Mouse (Mus musculus): ENCODE measurements around the gene Anapc15. TPM values are rescaled to one million over a fixed set of nuclear protein-coding genes. Genes with fewer than 3 reads are reported as not detected.

Gene Anapc15
- polyA plus RNA-seq, 2 experiments = 60.5 to 68.9 TPM

- no peaks in the 10 kb centered on the region for H3K36me3 ChIP-seq (ENCODE audit: control insufficient read depth, insufficient read depth, low read length)
- H3K4me3 ChIP-seq (replicated peaks; ENCODE audit: low read length) = no peak overlapping the region
- WGBS = 82% methylated on average over 6 of the region's 6 CpGs
- H3K9ac ChIP-seq (ENCODE audit: low read depth, low read length, severe bottlenecking) = no peak overlapping the region
- H3K4me1 ChIP-seq (ENCODE audit: control insufficient read depth, insufficient read depth, low read length) = no peaks in the 10 kb centered on the region
- no peak for TF ChIP-seq POLR2A (IDR thresholded peaks at IDR 0.05; ENCODE audit: borderline replicate concordance, extremely low read depth, insufficient read depth, insufficient read length)
- no peak overlapping the region for H3K27ac ChIP-seq (replicated peaks; ENCODE audit: low read depth, low read length)
- no peak overlapping the region for H3K4me2 ChIP-seq (replicated peaks; ENCODE audit: low read depth, low read length, severe bottlenecking)
- no peak for ATAC-seq (ENCODE audit: low FRiP score, low read depth)
- no peaks in the 10 kb centered on the region for H3K9me3 ChIP-seq (ENCODE audit: control insufficient read depth, low read length)
- DNase-seq (ENCODE audit: low spot score) = no peak
- no peaks in the 10 kb centered on the region for H3K27me3 ChIP-seq (ENCODE audit: control insufficient read depth, insufficient read depth, low read length)
These were observed 22.8 kb downstream of the Anapc15 start for GRCm38 (mm10) chr7:101886274-101886673.

DNA sequence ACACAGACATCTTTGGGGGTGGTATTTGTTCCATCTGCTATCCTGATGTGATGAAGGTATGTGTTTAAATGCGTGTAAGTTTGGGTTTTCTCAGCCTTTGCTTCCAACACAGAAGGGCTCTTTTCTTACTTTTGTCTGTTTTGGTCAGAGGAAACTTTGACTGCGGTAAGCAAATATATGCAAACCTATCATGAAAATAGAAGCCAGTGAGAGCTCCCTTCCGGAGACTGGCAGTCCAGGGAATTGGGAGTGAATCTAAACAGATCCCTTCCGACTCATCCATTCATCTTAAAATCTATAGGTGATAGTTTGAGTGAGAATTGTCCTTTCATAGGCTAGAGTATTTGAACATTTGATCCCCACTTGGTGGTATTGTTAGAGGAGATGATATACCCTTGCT, 24.9 kb downstream of the Anapc15 start:
- Histone ChIP-seq H3K9me3 (ENCODE audit: control insufficient read depth, low read length) (no peaks in the 10 kb centered on the region), H3K4me1 (ENCODE audit: control insufficient read depth, insufficient read depth, low read length) (no peaks in the 10 kb centered on the region), H3K4me2 (replicated peaks; ENCODE audit: low read depth, low read length, severe bottlenecking) (no peak overlapping the region), H3K27me3 (ENCODE audit: control insufficient read depth, insufficient read depth, low read length) (no peaks in the 10 kb centered on the region), H3K27ac (replicated peaks; ENCODE audit: low read depth, low read length) (no peak overlapping the region), H3K4me3 (replicated peaks; ENCODE audit: low read length) (no peak overlapping the region), H3K36me3 (ENCODE audit: control insufficient read depth, insufficient read depth, low read length) (no peaks in the 10 kb centered on the region), H3K9ac (ENCODE audit: low read depth, low read length, severe bottlenecking) (no peak overlapping the region)
- ATAC-seq (ENCODE audit: low FRiP score, low read depth) (no peak), DNase-seq (ENCODE audit: low spot score) (no peak)
- TF ChIP-seq POLR2A (IDR thresholded peaks at IDR 0.05; ENCODE audit: borderline replicate concordance, extremely low read depth, insufficient read depth, insufficient read length) = no peak
- 84% methylated on average over 4 of the region's 4 CpGs for whole genome bisulfite sequencing

- peaks cover 9% of the 10 kb centered on the region; the same call in 1 of the 2 replicates for H3K36me3 ChIP-seq (ENCODE audit: control insufficient read depth, insufficient read depth, low read length)
- H3K9me3 ChIP-seq (ENCODE audit: control insufficient read depth, low read length) = no peaks in the 10 kb centered on the region
- peak overlapping the region; percentile 35 for H3K4me2 ChIP-seq (replicated peaks; ENCODE audit: low read depth, low read length, severe bottlenecking)
- no peaks in the 10 kb centered on the region for H3K27me3 ChIP-seq (ENCODE audit: control insufficient read depth, insufficient read depth, low read length)
- peaks cover 3% of the 10 kb centered on the region; the same call in 1 of the 2 replicates for H3K4me1 ChIP-seq (ENCODE audit: control insufficient read depth, insufficient read depth, low read length)
- peak overlapping the region; percentile 46 for H3K9ac ChIP-seq (ENCODE audit: low read depth, low read length, severe bottlenecking)
- ATAC-seq (ENCODE audit: low FRiP score, low read depth) (no peak), DNase-seq (ENCODE audit: low spot score) (no peak)
- 0 out of 2 replicates have a peak, but pooled peaks have one; percentile 42 for TF ChIP-seq POLR2A (IDR thresholded peaks at IDR 0.05; ENCODE audit: borderline replicate concordance, extremely low read depth, insufficient read depth, insufficient read length)
- 37% methylated on average over 9 of the region's 9 CpGs for WGBS
- peak overlapping the region; percentile 87; the same call in 1 of the 2 replicates for H3K27ac ChIP-seq (replicated peaks; ENCODE audit: low read depth, low read length)
- peak overlapping the region; percentile 59 for H3K4me3 ChIP-seq (replicated peaks; ENCODE audit: low read length)
These were observed 32.2 kb downstream of the Anapc15 start for GRCm38 (mm10) chr7:101895695-101896094.

- Histone ChIP-seq H3K36me3 (ENCODE audit: control insufficient read depth, insufficient read depth, low read length) (peaks cover 9% of the 10 kb centered on the region; the same call in 1 of the 2 replicates), H3K27me3 (ENCODE audit: control insufficient read depth, insufficient read depth, low read length) (no peaks in the 10 kb centered on the region), H3K9ac (ENCODE audit: low read depth, low read length, severe bottlenecking) (peak overlapping the region; percentile 55), H3K4me3 (replicated peaks; ENCODE audit: low read length) (peak overlapping the region; percentile 59), H3K9me3 (ENCODE audit: control insufficient read depth, low read length) (no peaks in the 10 kb centered on the region), H3K27ac (replicated peaks; ENCODE audit: low read depth, low read length) (peak overlapping the region; percentile 87), H3K4me2 (replicated peaks; ENCODE audit: low read depth, low read length, severe bottlenecking) (peak overlapping the region; percentile 55), H3K4me1 (ENCODE audit: control insufficient read depth, insufficient read depth, low read length) (peaks cover 3% of the 10 kb centered on the region; the same call in 1 of the 2 replicates)
- WGBS = under 1% methylated on average over 55 of the region's 57 CpGs
- peak; percentile 99 for DNase-seq (ENCODE audit: low spot score)
- TF ChIP-seq POLR2A (IDR thresholded peaks at IDR 0.05; ENCODE audit: borderline replicate concordance, extremely low read depth, insufficient read depth, insufficient read length) = peak; percentile 48; the same call in 1 of the 2 replicates
- peak; percentile 99 for ATAC-seq (ENCODE audit: low FRiP score, low read depth)
These were observed 32.9 kb downstream of the Anapc15 start for GRCm38 (mm10) chr7:101896104-101897066.

DNA sequence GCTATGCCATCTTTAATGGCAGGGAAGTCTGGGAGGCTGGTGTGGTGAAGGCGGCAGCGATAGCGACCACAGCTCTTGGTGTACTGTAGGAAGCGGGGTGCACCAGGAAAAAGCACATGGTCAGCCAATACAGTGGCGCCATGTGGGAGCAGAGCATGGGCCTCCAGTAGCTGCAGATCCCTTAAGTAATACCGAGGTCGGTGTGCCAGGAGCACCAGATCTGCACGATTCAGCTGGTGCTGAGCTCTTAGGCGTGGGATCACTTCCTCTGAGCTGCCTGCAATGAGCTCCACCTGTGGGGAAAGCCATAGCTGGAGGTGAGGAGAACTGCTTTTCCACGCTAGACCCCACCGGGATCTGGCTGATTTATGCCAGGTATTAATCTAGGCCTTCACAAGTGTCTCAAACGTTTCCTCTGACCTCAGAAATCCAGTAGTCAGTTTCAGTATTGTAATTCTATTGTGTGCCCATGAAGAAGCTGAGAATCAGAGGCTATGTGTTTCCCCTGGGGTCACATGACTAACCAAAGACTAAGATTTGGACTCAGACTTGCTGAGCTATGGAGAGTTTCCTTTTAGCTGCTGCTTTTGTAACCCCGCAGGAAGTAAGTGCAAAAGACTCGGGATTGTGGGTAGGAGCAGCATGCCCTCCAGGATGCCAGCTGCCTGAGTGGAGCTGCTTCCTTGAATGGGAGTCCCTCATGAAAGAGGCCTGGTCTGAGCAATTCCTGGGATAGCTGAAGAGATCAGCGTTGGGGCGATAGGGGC, 37.0 kb downstream of the Anapc15 start:
- Histone ChIP-seq H3K27me3 (ENCODE audit: control insufficient read depth, insufficient read depth, low read length) (no peaks in the 10 kb centered on the region), H3K4me2 (replicated peaks; ENCODE audit: low read depth, low read length, severe bottlenecking) (no peak overlapping the region), H3K27ac (replicated peaks; ENCODE audit: low read depth, low read length) (no peak overlapping the region), H3K36me3 (ENCODE audit: control insufficient read depth, insufficient read depth, low read length) (peaks cover 9% of the 10 kb centered on the region; the same call in 1 of the 2 replicates), H3K9ac (ENCODE audit: low read depth, low read length, severe bottlenecking) (no peak overlapping the region), H3K4me1 (ENCODE audit: control insufficient read depth, insufficient read depth, low read length) (peaks cover 8% of the 10 kb centered on the region; the same call in 1 of the 2 replicates), H3K9me3 (ENCODE audit: control insufficient read depth, low read length) (no peaks in the 10 kb centered on the region), H3K4me3 (replicated peaks; ENCODE audit: low read length) (no peak overlapping the region)
- WGBS = 88% methylated on average over 16 of the region's 16 CpGs
- no peak for TF ChIP-seq POLR2A (IDR thresholded peaks at IDR 0.05; ENCODE audit: borderline replicate concordance, extremely low read depth, insufficient read depth, insufficient read length)
- DNase-seq (ENCODE audit: low spot score) (no peak), ATAC-seq (ENCODE audit: low FRiP score, low read depth) (no peak)

Data from limb, embryonic 14.5 days (tissue).